Mouse (Mus musculus): ENCODE results near the gene Acad12. TPM values are rescaled to one million over a fixed set of nuclear protein-coding genes. Genes with fewer than 3 reads are reported as not detected.

Gene Acad12
- polyA plus RNA-seq (2014; fragmentation: Illumina TruSeq; extraction: RNeasy Lipid Tissue Mini Kit (QIAGEN cat#74804); ENCODE audit: low read depth, low replicate concordance), result 18.6 TPM

GRCm38 (mm10) chr5:121618592-121619513, at the start of gene Acad12:
Gene Acad12 (minus strand): TSS chr5:121618938.

GRCm38 (mm10) chr5:121660059-121660896, 41.5 kb upstream of the Acad12 start, which contains the start of the genes Acad10 and Brap:
Gene Acad10 (minus strand): TSS chr5:121660514.
Gene Brap (plus strand): TSS chr5:121660563.

GRCm38 (mm10) chr5:121593451-121594401, 25.0 kb downstream of the Acad12 start, which contains the start of gene Aldh2:
Gene Aldh2 (minus strand): TSS chr5:121593824.

Other genes starting within 250 kb of the Acad12 start
- gene Trafd1, start 233.3 kb downstream of the Acad12 start, polyA plus RNA-seq (2014; fragmentation: Illumina TruSeq; extraction: RNeasy Lipid Tissue Mini Kit (QIAGEN cat#74804); ENCODE audit: low read depth, low replicate concordance), result 10.9 TPM
- gene Naa25, start 221.0 kb downstream of the Acad12 start, polyA plus RNA-seq (2014; fragmentation: Illumina TruSeq; extraction: RNeasy Lipid Tissue Mini Kit (QIAGEN cat#74804); ENCODE audit: low read depth, low replicate concordance), result 28.9 TPM
- 18.6 TPM for gene Tmem116, start 167.0 kb downstream of the Acad12 start, polyA plus RNA-seq (2014; fragmentation: Illumina TruSeq; extraction: RNeasy Lipid Tissue Mini Kit (QIAGEN cat#74804); ENCODE audit: low read depth, low replicate concordance)
- 19.7 TPM for gene Erp29, start 166.4 kb downstream of the Acad12 start, polyA plus RNA-seq (2014; fragmentation: Illumina TruSeq; extraction: RNeasy Lipid Tissue Mini Kit (QIAGEN cat#74804); ENCODE audit: low read depth, low replicate concordance)
- gene Adam1b, start 115.5 kb downstream of the Acad12 start, polyA plus RNA-seq (2014; fragmentation: Illumina TruSeq; extraction: RNeasy Lipid Tissue Mini Kit (QIAGEN cat#74804); ENCODE audit: low read depth, low replicate concordance), result not detected
- gene Adam1a, start 73.5 kb downstream of the Acad12 start, polyA plus RNA-seq (2014; fragmentation: Illumina TruSeq; extraction: RNeasy Lipid Tissue Mini Kit (QIAGEN cat#74804); ENCODE audit: low read depth, low replicate concordance), result 0.81 TPM
- gene Gm42878, start 73.5 kb downstream of the Acad12 start, polyA plus RNA-seq (2014; fragmentation: Illumina TruSeq; extraction: RNeasy Lipid Tissue Mini Kit (QIAGEN cat#74804); ENCODE audit: low read depth, low replicate concordance), result 1.0 TPM
- gene Mapkapk5, start 73.0 kb downstream of the Acad12 start, polyA plus RNA-seq (2014; fragmentation: Illumina TruSeq; extraction: RNeasy Lipid Tissue Mini Kit (QIAGEN cat#74804); ENCODE audit: low read depth, low replicate concordance), result 63.1 TPM
- gene Aldh2, start 25.1 kb downstream of the Acad12 start, polyA plus RNA-seq (2014; fragmentation: Illumina TruSeq; extraction: RNeasy Lipid Tissue Mini Kit (QIAGEN cat#74804); ENCODE audit: low read depth, low replicate concordance), result 10.7 TPM
- gene Acad10, start 41.6 kb upstream of the Acad12 start, polyA plus RNA-seq (2014; fragmentation: Illumina TruSeq; extraction: RNeasy Lipid Tissue Mini Kit (QIAGEN cat#74804); ENCODE audit: low read depth, low replicate concordance), result 3.8 TPM
- gene Brap, start 41.6 kb upstream of the Acad12 start, polyA plus RNA-seq (2014; fragmentation: Illumina TruSeq; extraction: RNeasy Lipid Tissue Mini Kit (QIAGEN cat#74804); ENCODE audit: low read depth, low replicate concordance), result 45.7 TPM
- 185 TPM for gene Atxn2, start 92.4 kb upstream of the Acad12 start, polyA plus RNA-seq (2014; fragmentation: Illumina TruSeq; extraction: RNeasy Lipid Tissue Mini Kit (QIAGEN cat#74804); ENCODE audit: low read depth, low replicate concordance)
- gene Sh2b3, start 218.7 kb upstream of the Acad12 start, polyA plus RNA-seq (2014; fragmentation: Illumina TruSeq; extraction: RNeasy Lipid Tissue Mini Kit (QIAGEN cat#74804); ENCODE audit: low read depth, low replicate concordance), result 7.1 TPM
- gene Pheta1, start 230.0 kb upstream of the Acad12 start, polyA plus RNA-seq (2014; fragmentation: Illumina TruSeq; extraction: RNeasy Lipid Tissue Mini Kit (QIAGEN cat#74804); ENCODE audit: low read depth, low replicate concordance), result 0.40 TPM